Mouse (Mus musculus) layer of hippocampus, adult 2 months (tissue): ENCODE results near the gene Lrrk1. TPM values are rescaled to one million over a fixed set of nuclear protein-coding genes. Genes with fewer than 3 reads are reported as not detected.
A peak's percentile ranks its signal among the peaks of the same experiment; 100 is the strongest.

Experiments
- DNase-seq, 2 experiments: peaks; one replicate each; pipeline ENCODE4 v3.0.0; 2022; ENCODE audit warnings: low spot score in 2 of 2
- H3K27ac ChIP-seq: fragments of 200-600 bp; 2 replicates; pipeline ENCODE4 v1.8.1; 2022
- H3K4me3 ChIP-seq: fragments of 200-600 bp; 2 replicates; pipeline ENCODE4 v1.8.1; 2022; ENCODE audit warnings: mild to moderate bottlenecking
- CTCF ChIP-seq: fragments of 200-600 bp; conservative IDR thresholded peaks from 2 replicates; pipeline ENCODE4 v1.8.1; 2022; ENCODE audit warnings: antibody characterized with exemption, mild to moderate bottlenecking, moderate library complexity
- total RNA-seq, 2 experiments: library from RNA; stranded (reverse); gene quantifications; 2 replicates each; pipeline ENCODE4 v1.2.3; 2021

Gene Lrrk1
- total RNA-seq, 2 experiments from 2014 or later, result 2.5 to 3.1 TPM

DNA sequence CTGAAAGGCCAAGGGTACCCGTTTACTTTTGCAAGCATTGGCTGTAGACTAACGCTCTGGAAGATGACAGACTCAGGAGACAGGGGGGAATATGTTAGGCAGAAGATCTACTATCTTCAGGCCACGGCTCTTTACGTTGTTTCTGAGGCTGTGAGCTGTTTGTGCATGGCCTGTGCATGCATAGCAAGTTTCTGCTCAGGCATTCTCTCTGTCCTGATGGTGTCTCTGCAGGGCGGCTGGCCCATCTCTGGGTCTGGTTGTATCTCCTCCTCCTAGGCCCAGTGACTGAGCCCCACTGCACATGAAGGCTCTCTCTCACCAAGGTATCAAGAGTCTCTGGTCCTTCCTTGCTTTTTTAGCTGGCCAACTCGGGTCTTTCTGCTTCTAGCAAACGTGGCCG lies 127.9 kb downstream of the Lrrk1 start:
- no peak for DNase-seq
- H3K27ac ChIP-seq, result no peak overlapping the region
- H3K4me3 ChIP-seq, result no peak overlapping the region
- no peak for TF ChIP-seq CTCF

DNA sequence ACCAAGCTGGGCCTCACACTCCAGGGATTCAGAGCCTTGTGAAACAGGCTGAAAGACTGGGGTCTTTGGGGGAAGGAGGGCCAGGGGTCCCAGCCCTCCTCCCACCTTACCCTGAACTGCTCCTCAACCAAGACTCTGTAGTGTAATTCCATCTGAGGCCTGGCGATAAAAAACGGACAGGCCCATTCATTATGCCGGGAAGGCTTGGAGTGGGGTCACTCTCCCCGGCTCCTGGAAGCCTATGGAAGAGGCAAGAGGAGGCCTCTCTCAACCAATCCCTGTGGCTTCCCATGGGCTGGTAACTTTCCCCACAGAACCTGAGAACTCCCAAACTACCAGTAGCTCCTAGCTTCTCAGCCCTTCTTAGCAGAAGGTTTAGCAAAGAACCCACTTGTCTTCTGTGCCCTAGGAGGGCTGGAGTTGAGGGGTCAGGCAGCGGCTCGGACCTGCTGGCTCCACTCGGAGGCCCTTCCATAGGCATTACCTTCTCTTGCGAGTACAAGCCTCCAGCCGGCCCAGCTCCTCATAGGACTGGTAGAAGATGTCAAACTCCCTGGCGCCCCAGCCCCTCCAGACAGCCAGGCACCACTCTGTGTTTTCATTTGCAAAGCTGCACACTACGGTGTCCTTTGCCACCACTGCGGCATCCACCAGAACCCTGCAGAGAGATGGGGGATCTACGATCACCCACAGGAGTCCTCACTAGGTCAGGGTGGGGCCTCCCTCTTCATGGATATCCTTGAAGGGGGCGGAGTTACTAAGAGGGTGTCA lies 128.5 kb downstream of the Lrrk1 start:
- no peak for DNase-seq
- no peak for TF ChIP-seq CTCF
- Histone ChIP-seq H3K4me3 (no peak overlapping the region), H3K27ac (no peak overlapping the region)

DNA sequence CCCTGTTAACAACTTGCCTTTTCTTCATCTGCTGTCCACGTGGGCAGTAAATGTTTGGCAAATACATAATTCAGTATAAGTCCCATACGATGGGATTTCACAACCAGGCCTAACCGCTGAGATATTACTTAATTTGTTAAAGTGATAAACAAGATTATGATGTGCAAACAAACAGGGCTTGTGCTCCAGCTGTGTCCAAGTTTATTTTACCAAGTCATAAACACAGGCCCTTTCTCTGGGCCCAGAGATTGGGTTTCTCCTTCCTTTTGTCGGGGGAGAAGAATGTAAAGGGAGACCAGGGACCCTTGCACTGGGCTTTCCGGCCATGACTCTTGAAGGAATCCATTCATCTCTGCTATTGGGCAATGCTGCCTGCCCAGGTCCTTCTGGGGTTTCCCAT lies 129.2 kb downstream of the Lrrk1 start:
- Histone ChIP-seq H3K27ac (no peak overlapping the region), H3K4me3 (no peak overlapping the region)
- DNase-seq, result no peak
- no peak for TF ChIP-seq CTCF

DNA sequence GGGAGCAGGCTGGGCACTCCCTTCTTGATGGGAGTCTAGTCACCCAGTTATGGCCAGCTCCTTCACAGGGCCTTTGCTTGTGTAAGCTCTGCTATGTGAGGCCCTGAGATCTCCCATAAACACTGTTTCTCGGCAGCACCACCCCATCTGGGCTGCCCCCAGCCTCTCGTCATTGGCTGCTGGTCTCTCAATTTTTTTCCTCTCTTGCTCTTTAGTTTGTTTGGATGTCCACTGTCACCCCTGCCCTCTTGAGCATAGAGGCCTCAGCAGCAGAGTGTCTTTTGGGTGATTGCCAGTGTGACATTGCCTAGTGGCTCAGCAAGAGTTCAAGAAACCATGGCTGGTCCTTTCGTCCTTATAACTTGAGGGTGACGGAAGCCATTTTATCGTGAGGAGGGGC lies 130.9 kb downstream of the Lrrk1 start:
- DNase-seq, result no peak
- Histone ChIP-seq H3K27ac (no peak overlapping the region), H3K4me3 (no peak overlapping the region)
- TF ChIP-seq CTCF, result no peak

DNA sequence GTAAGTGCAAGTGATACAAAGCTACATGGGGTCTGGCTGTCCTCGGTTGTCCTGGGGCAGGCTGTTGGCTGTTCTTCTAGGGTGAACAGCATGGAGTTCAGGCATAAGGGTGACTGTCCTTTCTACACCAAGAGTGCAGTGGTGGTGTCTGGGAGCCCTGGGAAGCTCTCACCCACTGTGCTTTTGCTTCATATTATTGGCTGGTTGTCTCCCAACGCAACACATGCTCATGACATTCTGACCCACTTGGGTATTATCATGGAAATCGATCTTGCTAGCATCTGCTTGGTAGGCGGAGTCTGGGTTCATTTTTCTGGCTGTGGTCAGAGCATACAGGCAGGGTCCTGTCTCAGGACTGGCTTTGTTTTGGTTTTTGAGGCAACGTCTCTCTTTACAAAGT lies 131.7 kb downstream of the Lrrk1 start:
- DNase-seq, result no peak
- no peak for TF ChIP-seq CTCF
- no peak overlapping the region for H3K27ac ChIP-seq
- H3K4me3 ChIP-seq, result no peak overlapping the region

DNA sequence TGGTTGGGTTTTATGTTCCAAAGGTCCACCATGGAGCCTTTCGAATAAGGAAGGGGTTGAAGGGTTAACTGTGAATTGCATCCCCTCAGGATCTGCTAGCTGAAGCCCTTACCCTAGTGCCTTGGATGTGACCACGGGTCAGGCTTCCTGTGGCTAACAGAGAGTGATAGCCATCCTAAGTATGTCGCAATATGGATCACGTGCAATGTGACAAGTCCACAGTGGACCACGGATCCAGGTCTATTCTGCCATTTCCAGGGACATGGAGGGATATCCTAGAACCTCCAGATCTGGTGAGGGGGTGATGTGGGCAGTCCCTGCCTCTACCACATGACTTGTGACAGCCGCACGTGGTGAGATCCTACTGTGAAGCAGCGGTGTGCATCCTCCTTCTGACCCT lies 133.2 kb downstream of the Lrrk1 start:
- no peak for TF ChIP-seq CTCF
- no peak overlapping the region for H3K4me3 ChIP-seq
- H3K27ac ChIP-seq, result no peak overlapping the region
- no peak for DNase-seq

DNA sequence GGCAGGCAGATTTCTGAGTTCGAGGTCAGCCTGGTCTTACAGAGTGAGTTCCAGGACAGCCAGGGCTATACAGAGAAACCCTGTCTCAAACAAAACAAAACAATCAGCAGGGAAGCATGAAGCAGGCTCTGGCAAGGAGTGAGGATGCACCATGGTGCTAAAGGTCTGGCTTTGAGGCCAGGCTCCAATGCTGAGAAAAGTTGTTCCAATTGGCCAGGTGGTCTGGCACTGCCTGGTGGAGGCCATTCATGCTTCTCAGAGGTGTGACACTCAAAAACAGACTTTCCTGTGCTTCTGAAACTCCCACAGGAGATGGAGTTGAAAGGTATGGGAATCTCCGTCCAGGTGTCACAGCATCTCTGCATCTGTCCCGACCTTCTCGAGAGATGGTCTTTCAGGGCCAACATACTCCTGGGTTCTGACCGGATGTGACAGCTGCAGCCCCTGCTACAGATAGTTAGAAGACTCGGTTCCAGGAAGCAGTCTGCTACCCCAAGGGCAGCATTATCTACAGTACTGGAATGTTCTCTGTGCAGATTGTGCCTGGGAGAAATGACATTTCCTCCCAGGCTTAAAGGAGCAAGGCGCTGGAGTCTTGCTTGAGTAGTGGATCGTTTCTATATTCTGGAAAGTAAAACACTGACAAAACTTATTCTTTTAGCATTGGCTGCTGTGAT lies 134.0 kb downstream of the Lrrk1 start:
- Histone ChIP-seq H3K4me3 (no peak overlapping the region), H3K27ac (no peak overlapping the region)
- no peak for TF ChIP-seq CTCF
- no peak for DNase-seq

DNA sequence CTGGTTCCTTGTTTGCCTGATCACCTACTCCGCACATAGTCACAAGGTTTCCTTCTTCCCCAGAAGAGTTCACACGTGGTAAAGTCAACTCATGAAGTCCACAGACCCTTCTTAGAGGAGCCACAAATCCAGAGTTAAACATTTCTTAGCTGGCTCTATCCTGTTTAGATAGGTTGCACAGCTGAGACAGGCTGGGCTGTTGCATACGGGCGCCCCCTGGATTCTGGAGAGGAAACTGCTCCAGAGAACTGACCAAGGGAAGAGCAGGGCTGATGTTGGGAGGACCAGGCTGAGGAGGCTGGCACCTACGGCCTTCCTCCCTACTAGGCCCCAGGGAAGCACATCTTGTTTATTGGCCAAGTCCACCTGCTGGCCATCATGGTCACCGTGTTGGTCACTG lies 138.1 kb downstream of the Lrrk1 start:
- Histone ChIP-seq H3K27ac (no peak overlapping the region), H3K4me3 (no peak overlapping the region)
- peak; percentile 95 for TF ChIP-seq CTCF
- peak; percentile 56 to 83 for DNase-seq

DNA sequence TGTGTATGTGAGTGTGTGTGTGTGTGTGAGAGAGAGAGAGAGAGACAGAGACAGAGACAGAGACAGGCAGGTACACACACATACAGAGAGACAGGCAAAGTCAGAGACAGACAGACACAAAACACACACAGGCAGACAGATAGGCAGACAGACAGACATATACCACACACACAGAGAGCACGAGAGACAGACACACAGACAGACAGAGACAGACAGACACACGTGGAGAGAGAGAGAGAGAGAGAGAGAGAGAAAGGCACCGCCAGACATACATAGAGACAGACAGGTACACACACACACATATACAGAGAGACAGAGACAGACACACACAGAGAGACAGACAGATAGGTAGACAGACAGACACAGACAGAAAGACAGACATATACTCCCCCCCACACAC lies 138.7 kb downstream of the Lrrk1 start:
- no peak overlapping the region for H3K4me3 ChIP-seq
- no peak overlapping the region for H3K27ac ChIP-seq
- no peak for TF ChIP-seq CTCF
- no peak for DNase-seq

DNA sequence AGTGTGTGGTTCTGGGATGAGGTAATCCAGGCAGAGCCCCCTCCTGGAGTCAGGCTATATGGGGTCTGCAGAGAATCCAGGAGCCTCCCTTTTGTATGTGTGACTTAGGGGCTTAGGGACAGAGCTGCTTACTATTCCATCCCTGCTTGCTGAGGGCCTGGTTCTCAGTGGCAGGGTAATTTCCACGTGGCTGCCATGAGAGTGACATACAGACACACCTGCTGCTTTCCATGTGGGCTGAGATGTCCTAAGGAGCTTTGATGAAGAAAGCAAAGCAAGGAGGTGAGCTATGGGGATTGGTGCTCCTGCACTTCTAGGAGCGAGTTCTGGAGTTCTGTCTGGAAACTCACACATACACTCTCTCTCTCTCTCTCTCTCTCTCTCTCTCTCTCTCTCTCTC lies 139.1 kb downstream of the Lrrk1 start:
- H3K27ac ChIP-seq, result peak overlapping the region; percentile 71
- no peak for TF ChIP-seq CTCF
- no peak overlapping the region for H3K4me3 ChIP-seq
- no peak for DNase-seq

DNA sequence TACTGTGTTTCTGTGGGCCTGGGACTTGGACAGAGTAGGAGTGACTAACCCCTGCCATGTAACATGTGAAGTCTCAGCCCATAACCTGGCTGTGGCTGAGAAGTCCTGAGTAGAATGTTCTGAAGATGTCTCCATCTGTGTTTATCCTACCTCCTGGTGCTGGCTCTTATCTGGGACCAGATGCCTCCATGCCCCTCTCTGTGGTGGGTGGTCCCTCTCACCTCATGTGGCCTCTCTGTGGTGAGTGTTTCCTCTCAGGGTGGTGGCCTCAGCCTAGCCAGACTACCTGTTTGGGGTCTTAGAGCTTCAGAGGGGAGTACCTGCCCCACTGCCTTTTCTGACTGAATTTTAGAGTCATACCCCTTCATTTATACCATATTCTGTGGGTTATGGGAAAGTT lies 139.9 kb downstream of the Lrrk1 start:
- no peak for TF ChIP-seq CTCF
- H3K27ac ChIP-seq, result peak overlapping the region; percentile 71
- H3K4me3 ChIP-seq, result no peak overlapping the region
- DNase-seq, result no peak

DNA sequence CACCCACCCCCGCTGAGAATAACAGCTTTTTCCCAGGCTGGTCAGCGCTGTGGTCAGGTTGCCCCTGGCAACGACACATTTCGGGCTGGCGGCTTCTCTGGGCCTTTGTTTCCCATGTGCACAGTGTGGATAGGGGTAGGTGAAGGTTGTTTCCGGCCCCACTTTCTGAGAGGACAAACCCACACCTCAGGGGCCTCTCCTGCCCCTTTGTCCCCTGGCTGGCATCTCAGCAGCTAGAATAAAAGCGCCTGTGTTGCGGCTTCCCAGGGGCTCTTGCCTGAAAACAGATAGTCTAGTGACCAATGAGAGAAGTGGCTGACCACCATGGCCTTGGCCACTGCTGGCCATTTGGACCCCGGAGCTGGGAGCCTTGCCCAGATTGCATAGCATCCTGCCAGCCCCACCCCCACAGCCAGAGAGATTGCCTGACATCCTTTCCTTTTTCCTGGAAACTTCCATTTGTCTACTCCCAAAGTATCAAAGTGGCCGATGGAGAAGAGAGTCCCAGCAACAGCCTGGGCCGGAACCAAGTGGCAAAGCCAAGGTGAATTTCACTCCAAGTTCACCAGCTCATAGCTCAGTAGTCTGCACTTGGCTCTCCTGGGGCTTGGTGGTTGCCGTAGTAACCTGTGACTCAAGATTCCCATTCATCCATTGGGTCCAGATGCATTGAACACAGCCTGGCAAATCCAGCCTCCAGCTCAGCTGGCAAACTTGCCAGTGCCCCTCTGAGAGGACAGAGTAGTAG lies 140.7 kb downstream of the Lrrk1 start:
- peak; percentile 55 to 82 for DNase-seq
- H3K4me3 ChIP-seq, result no peak overlapping the region
- no peak for TF ChIP-seq CTCF
- peak overlapping the region; percentile 71 for H3K27ac ChIP-seq

DNA sequence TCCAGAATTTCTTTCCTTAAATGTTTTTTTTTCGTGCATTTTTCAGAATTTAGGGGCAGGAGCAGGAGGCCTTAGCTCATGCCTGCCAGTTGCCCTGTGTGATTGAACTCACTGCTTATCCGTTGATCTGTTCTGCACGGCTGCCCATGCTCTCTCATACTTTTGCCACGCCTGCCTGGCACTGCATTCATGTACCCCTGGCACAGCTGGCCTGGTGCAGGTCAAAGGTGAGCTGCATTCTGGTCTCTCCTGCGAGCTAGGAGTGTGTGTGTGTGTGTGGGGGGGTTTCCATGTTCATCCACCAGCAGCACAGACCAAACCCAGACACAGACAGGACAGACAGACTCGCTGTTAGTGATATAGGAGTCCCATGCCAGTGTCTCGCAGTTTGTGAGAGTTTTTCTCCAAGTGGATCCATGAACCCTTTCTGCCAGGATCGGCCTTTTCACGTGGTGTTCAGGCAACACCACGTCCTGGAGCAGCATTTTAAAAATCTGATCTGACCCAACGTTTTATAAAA lies 141.4 kb downstream of the Lrrk1 start:
- TF ChIP-seq CTCF, result no peak
- peak overlapping the region; percentile 71 for H3K27ac ChIP-seq

DNA sequence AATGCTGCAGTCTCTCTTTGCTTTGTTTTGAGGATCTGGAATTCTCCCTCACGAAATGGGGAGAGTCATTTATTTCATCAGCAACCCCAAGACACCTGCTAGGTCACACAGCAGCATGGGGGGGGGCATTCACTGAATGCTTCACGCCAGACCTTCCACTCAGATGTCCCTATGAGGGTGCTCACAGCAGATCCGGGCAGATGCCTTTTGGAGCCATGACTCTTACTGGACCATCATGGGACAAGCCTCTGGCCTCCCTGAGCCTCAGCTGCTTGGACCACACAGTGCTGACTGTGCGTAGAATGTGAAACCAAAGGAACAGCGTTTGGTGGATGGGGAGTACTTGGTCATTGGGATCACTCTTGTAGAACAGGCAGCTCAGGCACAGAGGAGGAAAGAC lies 142.5 kb downstream of the Lrrk1 start:
- no peak for TF ChIP-seq CTCF
- Histone ChIP-seq H3K27ac (no peak overlapping the region), H3K4me3 (no peak overlapping the region)
- DNase-seq, result no peak

More for the DNA sequence above, 141.4 kb downstream of the Lrrk1 start:
- no peak for DNase-seq
- no peak overlapping the region for H3K4me3 ChIP-seq
